Mouse (Mus musculus): ENCODE results near the gene Hus1b.
A peak's percentile ranks its signal among the peaks of the same experiment; 100 is the strongest.

The Hus1b gene

GRCm38 (mm10) chr13:30947540-30947939 lies at the start of gene Hus1b:
TSS of gene Hus1b (minus strand) at chr13:30947759.
- DNase-seq: no peak

DNA sequence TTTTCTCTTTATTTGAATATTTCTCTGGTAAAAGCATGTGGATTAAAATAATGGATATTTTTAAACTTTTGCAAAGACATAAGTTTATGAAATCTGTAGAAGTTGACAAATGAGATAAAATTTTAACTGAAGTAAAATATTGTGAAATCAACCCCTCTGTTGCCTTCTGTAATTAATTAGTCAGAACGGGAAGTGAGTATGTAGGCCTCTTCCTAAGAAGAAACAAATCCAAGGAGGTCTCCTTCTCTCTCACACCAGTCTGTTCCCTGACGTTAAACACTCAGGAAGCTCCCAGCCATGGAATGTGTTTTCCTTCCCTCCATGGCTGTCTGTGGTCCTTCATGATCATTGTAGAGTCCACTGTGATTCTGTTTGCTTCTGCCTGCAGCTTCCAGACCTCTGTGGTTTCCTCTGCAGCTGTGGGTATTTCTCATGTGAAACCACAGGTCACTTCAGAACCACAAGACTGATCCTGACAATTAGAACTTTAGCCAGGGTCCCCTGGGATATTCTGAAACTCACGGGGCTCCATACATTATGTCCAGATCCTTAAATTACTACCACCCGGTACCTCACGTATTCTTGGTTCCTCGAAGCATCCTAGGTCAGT lies 46.8 kb upstream of the Hus1b start:
- no peak for DNase-seq

DNA sequence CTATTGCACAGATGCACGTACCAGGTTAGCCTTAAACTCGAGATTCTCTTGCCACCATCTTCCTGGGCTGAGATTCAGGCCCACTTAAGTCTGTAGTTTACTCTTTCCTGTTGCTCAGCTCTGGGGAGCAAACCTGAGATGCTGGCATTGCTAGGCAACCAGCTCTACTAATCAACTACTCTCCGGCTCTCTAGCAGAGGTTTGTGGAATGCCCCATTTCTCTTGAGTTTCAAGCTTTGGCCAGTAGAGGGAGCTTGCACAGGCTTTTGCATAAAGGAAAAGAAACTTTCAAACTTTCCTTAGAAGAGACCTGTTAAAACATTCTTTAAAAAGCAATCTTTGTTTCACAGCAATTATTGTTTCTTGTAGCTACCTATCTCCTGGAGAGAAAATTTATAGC lies 46.3 kb upstream of the Hus1b start:
- peak; percentile 62 for DNase-seq

- DNase-seq: no peak
These were observed 42.7 kb upstream of the Hus1b start for GRCm38 (mm10) chr13:30990233-30990632.

- DNase-seq: no peak
These were observed 42.2 kb upstream of the Hus1b start for GRCm38 (mm10) chr13:30989710-30990109.

GRCm38 (mm10) chr13:30987686-30988085 lies 40.1 kb upstream of the Hus1b start:
- no peak for DNase-seq

- DNase-seq: no peak
These were observed 39.4 kb upstream of the Hus1b start for GRCm38 (mm10) chr13:30986934-30987455.

DNA sequence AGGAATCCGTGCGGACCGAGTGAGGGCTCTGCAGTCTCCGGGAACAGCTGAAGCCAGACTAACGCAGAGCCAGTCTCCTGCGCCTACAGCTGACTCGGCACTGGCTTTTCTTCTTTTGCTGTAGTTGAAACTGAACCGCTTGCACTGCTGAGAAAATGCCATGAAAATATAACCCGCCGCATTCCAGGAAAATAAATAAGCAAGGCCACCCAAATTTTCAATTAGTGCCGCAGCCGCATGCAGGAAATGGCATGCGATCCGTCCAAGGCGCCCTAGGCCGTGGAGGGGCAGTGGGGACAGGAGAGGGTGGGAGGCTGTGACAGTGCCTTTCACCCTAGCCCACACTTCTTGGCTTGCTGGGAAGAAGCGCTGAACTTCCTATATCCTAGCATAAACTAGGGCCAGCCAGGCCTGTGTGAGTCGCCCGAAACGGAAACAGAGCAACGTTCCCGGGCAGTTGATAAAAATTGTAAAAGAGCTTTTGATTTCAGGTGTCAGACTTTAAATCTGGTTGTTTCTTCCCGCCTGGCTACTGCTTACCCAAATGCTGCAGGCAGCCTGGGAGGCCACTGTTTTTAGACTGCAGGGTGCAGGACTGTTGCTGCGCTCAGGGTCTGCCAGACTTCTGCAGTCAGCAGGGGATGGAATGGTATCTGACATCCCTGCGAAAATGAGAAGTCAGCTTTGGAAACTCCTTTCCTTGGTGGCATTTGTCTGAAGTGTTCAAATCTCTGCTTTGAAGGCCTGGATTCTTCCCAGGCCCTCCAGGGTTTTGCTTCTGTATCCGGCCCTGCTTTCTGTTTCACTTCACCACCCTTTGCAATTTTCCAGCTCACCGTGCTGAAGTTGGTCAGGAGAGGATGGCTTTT lies 38.3 kb upstream of the Hus1b start:
- DNase-seq: peak; percentile 56

GRCm38 (mm10) chr13:30985275-30985597 lies 37.7 kb upstream of the Hus1b start:
- DNase-seq: no peak

DNA sequence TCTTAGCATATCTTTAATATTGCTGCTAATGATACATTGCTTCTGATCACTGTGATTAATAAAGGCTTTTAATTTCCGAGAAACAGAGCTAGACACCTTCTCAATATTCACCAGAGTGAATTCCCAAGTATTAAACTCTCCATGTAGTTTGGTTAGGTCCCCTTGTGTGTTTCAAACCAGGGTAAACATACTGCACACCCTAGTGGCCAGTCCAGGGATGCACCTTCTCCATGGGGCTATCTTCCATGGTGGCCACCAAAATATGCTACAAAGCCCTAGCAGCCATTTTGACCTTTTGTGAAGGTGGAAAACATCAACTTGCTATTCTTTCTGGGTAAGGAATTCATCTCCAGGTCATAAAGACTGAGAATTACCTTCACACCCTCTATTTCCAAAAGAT lies 34.1 kb upstream of the Hus1b start:
- no peak for DNase-seq

DNA sequence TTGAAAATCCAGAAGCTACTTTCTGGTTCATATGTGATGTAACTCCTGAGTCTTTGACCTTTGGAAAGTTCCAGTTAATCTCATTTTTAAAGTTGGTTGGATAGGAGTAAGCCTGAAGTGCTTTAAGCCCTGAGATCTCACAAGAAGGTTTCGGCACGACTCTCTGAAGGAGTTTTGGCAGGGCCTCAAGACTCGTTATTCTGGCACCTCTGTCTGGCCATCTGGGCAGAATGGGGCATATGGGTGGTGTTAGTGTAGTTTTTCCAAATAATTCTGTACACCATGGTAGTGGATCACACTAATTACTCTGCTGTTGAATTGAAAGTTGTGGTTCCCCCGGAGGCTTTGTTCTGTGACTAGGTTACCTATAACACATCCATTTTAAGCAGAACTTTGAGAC lies 30.7 kb upstream of the Hus1b start:
- DNase-seq: peak; percentile 47

DNA sequence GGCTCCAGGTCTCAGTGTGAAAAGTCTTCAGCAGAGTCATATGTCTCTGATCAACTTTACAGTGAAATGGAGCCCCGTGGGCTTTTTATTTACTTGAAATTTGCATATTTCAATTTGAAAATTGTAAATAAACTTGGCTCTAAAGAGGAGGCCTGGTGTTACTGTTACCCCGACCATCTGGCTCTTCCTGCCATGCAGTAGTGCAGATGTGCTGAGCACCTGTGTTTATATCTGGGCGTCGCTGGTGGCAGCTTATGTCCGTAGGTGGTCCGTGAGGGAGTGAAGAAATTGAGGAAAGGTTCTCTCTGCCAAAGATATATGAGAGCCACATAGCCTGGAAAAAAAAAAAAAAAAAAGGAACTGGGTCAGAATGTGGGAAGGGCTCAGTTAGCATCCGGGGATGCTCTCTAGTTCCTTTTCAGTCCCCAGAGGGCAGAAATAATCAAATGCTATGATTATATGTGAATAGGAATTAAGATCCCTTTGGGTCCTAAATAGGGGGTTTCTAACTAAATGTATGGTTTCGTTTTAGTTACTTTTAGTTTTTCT lies 29.1 kb upstream of the Hus1b start:
- no peak for DNase-seq

GRCm38 (mm10) chr13:30974247-30974630 lies 26.7 kb upstream of the Hus1b start:
- DNase-seq: no peak

DNA sequence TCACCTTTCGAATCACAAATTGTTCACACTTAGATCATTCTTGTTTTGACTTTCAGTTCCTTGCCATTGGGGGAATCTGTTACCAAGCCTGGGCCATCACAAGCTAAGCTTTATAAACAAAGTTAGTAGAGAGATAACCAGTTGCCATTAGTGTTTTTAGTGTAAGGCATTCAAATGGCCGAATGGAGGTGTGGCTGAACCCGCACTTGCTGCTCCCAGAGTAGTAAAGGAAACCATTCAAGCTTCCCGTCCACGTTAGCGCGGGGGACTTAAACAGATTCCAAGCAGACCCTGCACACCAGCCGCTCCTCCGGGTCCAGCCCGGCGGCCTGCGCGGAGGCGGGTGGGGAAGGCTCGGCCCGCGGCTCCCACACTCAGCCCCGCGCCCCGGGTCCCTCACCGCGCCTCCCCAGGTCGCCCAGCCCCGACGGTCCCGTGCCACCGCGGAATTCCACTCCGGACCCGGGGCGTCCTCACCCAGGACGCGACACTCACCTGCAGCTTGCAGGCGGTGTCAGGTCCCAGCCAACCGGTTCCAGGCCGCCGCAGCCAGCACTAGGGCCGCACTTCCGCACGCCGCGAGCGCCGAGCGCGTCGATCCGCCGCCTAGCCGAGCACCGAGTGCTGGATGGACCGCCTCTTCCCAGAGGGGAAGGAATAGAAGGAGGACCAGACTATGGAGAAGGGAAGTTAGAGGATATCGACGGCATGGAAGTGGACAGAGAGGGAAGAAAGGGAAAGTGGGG lies 26.1 kb upstream of the Hus1b start, which contains the start of the genes Exoc2 and Gm5447:
Gene Exoc2, minus strand, starts transcription at position 593 of the 746 bp plus-strand sequence.
Gene Gm5447, plus strand, starts transcription at position 704 of the 746 bp plus-strand sequence.
- DNase-seq: peak; percentile 85

DNA sequence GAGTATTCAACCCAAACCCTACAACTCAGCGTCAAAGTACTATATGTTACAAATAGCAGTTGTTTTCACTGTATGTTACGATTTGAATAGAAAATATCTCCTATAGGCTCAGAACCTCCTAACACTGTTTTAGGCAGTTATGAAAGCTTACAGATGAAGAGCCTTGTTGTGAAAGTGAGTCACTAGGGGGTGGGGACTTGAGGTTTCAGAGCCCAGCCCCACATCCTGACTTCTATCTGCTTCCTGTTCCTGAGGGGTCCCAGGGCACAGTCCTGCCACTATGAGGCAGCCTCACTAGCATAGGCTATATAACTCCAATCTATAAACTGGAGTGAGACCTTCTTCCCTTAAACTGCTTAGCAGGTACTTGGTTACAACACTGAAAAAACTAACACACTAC lies 24.5 kb upstream of the Hus1b start:
- DNase-seq: no peak

DNA sequence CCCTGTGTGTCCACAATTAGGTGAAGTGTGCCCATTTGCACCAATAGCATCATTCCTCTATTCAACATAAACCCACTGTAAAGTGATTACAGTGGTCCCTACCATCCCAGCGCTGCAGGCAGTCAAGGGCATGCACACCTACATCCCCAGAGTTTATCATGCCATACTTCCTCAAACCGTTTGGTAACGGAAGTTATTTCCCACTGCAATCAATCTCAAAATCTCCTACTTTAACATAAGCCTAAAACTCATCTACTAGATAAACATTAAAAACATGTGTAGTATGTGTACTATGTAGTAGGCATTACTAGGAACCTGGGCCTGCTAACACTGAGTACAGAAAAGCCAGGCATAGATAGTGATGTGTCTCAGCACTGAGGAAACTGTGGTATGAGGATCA lies 23.5 kb upstream of the Hus1b start:
- DNase-seq: no peak

DNA sequence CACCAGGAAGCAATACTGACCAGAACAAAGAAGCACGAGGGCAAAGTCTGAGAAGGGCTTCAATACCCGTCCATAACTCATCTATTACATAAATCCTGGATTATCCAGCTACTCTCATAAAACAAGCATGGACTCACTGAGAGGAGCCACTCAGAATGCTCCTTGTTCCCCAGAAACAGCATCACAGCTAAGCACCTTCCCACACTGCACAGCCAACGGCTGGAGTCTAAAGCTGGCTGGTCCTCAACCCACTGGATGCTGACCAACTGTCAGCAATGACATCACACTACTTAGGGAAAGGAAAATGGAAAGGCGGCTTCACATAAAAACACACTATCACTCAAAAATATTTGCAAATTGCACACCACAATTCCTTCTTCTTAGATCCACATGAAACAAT lies 20.8 kb upstream of the Hus1b start:
- no peak for DNase-seq

DNA sequence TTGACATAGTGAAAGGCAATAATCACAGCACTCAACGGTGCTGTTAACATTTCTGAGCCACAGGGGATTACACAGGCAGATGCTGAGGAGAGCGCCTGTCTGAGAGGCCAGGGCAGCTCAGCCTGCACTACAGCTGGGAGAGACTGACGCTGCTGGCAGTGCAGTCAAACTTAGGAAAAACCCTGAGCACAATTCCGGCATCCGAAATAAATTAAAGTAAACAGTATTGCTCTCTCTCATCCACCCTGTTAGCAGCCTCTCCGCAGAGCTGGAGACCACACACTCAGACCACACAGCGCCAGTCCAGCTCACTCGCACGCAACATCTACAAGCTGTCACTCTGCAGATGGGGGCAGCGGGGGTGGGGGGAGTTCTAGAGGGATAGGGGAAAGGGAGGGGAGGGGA lies 18.9 kb upstream of the Hus1b start:
- no peak for DNase-seq

GRCm38 (mm10) chr13:30961932-30962331 lies 14.4 kb upstream of the Hus1b start:
- no peak for DNase-seq

DNA sequence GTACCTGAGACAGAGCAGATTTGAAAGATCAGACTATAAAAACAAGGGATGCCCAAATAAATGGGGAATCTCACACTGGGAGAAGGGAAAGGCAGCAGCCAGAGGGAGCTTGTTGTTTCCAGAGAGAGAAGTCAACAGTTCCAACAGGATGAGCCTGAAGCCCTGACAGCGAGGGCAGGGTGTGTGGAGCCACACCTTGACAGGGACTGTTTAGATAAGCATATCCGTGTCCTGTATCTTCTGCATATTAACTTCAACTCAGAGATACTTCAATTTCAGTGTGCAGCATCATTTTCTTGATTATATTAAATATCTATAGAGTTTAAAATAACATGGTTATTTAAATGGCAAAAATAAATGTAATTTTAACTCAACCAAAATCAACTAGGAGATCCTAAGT lies 13.2 kb upstream of the Hus1b start:
- no peak for DNase-seq

DNA sequence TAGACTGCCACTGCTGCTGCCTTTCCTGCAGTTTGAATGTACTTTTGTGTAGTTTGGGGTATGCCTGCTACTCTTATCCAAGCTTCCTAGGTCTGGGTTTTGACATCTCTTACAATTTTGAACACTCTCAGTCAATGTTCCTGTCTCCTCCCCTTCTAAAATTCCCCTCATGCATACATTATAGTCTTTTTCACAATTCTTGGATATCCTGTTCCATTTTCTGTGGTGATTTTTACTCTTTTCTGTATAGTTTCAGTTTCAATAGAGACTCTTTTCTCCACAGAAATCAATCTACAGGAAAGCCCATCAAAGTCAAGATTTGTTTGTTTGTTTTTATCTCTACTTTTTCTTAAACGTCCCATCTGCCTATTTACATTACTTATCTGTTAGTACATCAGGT lies 6.0 kb upstream of the Hus1b start:
- DNase-seq: no peak

- no peak for DNase-seq
These were observed 4.5 kb upstream of the Hus1b start for GRCm38 (mm10) chr13:30952044-30952443.

DNA sequence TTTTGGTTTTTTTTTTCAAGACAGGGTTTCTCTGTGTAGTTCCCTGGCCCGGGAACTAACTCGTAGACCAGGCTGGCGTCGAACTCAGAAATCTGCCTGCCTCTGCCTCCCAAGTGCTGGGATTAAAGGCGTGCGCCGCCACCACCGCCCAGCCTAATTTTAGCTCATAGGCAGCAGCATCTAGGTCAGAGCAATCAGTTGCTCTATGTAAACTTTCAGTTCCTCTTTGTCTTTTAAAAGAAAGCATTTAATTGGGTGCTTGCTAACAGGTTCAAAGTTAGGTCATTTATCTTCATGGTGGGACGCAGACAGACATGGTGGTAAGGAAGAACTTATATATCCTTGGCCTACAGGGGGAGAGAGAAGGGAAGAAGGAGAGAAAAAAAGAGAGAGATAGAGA lies 1.6 kb upstream of the Hus1b start:
- DNase-seq: no peak
